Mouse (Mus musculus): ENCODE results near the gene Psmc6.

- TF ChIP-seq CTCF (IDR thresholded peaks at IDR 0.05; ENCODE audit: borderline replicate concordance, insufficient read depth, low read length) (peak; percentile 35; the same call in 1 of the 2 replicates), POLR2A (IDR thresholded peaks at IDR 0.05; ENCODE audit: low read depth, low read length) (no peak)
Observed at GRCm38 (mm10) chr14:45382912-45383311, 53.3 kb downstream of the Psmc6 start.

Measured in embryonic fibroblast, embryonic 13.5 days (primary cell).